Mouse (Mus musculus) cerebellum, postnatal 10 days (tissue): ENCODE measurements at regions not wholly inside any gene's neighbourhood (a gene's known extent, or its start where the extent isn't known, plus 50 kb on each side); places are given as distances from the start of the nearest gene placed in this dataset.
A peak's percentile ranks its signal among the peaks of the same experiment; 100 is the strongest.

Experiments used
- DNase-seq, 2 experiments: peaks; one replicate each; pipeline ENCODE4 v3.0.0; 2021; ENCODE audit warnings: mixed read lengths in 2 of 2

DNA sequence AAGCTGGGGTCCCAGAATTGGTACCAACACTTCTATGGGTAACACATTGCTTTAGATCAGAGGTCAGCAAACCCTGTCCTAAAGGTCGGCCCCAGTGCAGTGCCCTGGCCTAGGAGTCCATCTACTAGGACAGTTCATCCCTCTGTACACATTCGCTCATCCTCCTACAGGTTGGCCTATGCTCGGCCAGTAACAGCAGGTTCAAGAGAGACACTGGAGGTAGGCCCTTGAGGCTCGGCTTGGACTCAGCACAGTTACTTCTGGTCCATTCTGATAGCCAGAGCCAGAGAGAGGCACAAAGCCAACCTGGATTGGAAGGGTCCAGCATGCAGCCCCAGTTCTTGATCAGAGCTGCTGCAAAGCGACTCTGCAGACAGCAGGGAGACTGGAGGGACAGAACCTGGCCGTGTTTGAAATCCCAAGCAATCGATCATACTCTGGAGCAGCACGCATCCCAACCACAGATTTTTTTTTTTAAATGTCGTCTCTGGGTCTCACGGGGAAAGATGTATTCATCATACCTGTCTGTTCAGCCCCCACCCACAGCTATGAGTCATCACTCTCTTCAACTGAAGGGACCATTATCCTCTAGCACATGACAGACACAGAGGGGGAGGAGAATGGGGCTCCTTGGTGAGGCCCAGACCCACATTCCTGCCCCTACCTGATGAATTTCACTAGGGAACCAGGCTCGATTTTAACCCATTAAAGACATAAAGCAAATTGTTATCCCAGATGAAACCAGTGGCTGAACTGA, 112.4 kb upstream of the Mkln1 start:
- DNase-seq = peak in 1 of 2 experiments; percentile 36

DNA sequence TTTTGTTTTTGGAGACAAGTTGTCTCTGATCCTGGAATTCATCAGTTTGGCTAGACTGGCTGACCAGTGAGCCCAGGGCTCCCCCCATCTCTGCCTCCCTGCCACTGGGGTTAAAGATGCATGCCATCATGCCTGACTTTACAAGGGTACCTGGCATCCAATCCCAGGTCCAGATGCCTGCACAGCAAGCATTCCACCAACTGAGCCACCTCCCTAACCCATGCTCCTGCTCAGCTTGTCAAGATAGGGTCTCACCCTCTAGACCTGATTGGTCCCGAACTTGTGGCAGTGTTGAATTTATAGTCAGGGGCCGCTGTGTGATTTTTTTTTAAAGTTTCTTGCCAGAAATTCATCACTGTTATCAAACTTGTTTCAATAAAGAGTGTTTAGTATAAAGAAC, 111.4 kb upstream of the Mkln1 start:
- DNase-seq = peak; percentile 41 to 60

DNA sequence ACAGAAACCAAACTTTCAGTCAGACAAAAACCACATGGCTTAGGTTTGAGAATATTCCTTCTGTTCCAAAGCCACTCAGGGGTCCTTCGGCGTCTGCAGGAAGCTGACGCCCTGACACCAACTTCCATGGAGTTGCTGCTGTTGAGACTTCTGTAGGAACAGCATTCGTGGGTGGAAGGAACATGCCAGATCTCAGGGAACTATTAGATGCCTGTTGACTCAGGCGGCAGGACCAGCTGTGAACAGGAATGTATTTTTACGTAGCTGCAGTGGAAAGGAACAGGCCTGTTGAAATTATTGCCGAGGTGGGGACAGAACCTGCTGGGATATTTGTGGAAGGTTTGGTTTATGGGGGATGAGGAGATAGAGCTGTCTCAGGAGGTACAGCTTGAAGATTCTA, 110.8 kb upstream of the Mkln1 start:
- DNase-seq = no peak

- peak; percentile 64 to 72 for DNase-seq
Measured at GRCm38 (mm10) chr6:31288421-31289233, 109.9 kb upstream of the Mkln1 start.

- no peak for DNase-seq
Measured at GRCm38 (mm10) chr6:31289234-31289486, 109.4 kb upstream of the Mkln1 start.

DNA sequence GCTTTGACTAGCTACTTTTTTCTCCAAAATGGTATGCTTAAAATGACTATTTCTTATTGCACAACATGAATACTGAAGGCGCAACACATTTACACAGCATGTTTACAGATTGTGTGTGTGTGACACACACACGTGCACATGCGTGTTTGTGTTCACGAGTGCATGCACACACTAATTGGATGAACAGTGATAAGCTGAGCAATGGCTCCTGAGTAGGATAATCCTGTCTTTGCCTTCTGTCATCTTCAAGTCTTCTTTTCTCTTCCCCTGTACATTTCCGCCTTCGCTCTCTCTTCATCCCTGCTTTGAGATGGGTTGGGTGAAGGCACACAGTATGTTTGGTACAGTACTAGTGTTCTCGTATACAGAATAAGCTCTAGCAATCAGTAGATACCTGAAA, 106.5 kb upstream of the Mkln1 start:
- DNase-seq = no peak

DNA sequence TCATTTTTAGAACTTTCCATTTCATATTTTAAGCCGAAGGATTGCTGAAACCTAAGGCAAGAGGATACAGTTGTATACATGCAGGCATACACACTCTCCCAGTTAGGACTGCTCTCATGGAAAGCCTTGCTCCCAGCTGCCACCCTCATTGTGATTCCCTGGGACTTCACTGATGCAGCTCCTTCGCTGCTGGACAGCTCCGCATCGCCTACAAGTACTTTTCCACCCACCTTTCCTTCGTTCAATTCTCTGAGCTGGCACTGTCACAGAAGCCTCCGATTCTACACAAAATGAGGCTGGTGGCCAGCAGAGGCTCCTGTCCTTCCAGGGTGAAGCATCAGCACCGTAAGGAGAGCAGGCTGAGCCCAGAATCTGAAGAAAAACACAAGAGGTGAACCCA, 105.5 kb upstream of the Mkln1 start:
- no peak for DNase-seq

DNA sequence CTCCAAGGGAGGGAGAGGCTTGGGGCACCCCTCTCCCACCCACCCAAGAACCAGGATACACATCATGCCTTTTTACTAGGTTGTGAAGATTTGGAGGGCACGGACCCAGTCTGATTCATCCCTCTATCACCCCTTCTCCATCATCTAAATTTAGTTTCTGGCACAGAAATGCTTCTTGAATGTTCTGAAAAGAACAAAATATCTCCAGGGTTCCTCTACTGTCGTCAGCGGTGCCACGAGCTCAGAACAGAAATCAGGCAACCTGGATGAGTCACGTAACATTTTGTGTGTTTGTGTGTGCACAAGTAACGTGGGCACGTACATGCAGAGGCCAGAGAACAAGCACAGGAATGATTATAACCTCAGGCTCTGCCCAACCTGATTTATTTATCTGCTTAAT, 99.1 kb upstream of the Mkln1 start:
- no peak for DNase-seq

DNA sequence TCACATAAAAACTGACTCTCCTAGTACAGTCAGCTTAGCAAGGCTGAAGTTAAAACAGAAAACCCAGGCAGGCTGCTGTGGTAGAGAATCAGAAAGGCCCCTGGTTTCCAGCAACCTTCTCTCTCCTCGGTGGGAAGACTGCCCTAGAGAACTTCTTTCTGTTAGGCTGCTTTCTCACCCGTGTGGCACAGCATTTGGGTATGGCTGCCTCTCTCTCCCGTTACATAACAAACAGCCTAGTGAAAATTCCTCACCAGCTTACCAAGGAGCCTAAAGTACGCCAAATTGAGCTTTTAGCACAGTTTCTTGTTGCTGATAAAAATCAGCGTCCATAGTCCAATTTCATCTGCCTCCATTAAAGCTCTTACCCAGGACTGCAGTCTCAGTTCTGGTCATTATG, 92.8 kb upstream of the Mkln1 start:
- no peak for DNase-seq

DNA sequence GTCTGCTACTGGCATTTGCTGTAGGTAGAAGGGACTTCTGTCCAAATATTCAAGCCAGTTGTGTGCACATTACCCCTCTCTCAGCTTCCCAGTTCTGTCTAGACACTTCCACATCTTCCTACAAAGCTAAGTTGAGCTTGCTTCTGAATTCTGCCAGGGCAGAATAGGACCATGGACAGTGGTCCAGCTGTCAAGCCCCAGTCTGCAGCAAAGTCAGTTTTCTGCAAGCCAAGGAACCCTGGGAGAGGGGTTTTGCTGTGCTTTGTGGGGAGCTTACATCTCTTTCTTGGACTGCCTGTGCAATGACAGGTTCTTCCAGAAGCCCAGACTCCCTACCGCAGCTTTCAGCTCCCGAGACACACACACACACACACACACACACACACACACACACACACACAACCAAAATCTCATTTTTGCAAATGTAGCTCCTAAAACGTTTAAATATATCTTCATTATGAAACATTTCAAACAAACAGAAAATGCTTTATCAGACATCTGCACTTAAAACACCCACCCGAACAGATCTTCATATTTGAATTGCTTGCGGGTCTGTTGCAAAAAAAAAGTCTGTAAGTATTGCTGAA, 91.4 kb upstream of the Mkln1 start:
- no peak for DNase-seq

- DNase-seq = no peak
Measured at GRCm38 (mm10) chr6:31307899-31308298, 90.6 kb upstream of the Mkln1 start.

DNA sequence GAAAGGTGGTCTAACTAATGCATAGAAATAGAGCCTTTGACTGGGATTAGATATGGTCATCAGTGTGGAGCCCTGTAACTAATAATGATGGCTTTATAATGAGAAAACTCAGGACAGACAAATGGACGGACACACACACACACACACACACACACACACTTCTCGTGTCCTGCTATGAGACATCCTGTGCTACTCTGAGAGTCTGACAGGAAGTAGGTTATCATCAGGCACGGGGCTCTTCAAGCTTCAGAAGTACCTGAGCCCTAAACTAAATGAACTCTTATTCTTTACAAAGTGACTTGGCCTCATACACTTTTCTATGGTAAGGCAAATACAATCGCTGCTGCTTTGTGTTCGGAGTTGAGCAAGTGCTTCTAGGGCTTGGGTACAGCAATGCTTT, 87.9 kb upstream of the Mkln1 start:
- no peak for DNase-seq

GRCm38 (mm10) chr6:31313869-31314470, 84.6 kb upstream of the Mkln1 start:
- no peak for DNase-seq

- DNase-seq = no peak
Measured at GRCm38 (mm10) chr6:31317741-31318225, 80.8 kb upstream of the Mkln1 start.

GRCm38 (mm10) chr6:31318506-31318905, 80.0 kb upstream of the Mkln1 start:
- peak in 1 of 2 experiments; percentile 28 for DNase-seq

GRCm38 (mm10) chr6:31319431-31319830, 79.1 kb upstream of the Mkln1 start:
- DNase-seq = peak; percentile 48 to 51

- no peak for DNase-seq
Measured at GRCm38 (mm10) chr6:31320141-31320830, 78.2 kb upstream of the Mkln1 start.

- DNase-seq = no peak
Measured at GRCm38 (mm10) chr6:31321066-31321846, 77.3 kb upstream of the Mkln1 start.

DNA sequence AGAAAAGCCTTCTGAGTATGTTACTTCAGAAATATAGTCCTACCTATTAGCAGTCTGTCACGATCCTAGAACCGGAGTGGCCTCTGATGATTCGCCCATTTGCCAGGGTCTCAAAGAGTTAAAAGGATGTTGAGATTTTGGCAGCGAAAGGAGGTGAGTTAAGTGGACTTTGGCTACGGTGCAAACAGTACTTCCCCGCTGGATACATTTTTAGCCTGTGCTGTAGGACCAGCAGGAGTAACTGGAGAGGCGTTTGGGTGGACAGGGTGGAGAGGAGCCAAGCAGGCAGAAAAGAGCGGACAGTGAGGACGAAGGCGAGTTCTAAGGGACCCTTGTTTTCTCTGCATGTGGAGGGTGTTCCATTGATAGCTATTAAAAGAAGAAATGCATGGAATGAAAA, 76.6 kb upstream of the Mkln1 start:
- peak; percentile 24 to 37 for DNase-seq

GRCm38 (mm10) chr6:31323228-31324190, 75.0 kb upstream of the Mkln1 start:
- DNase-seq = no peak

DNA sequence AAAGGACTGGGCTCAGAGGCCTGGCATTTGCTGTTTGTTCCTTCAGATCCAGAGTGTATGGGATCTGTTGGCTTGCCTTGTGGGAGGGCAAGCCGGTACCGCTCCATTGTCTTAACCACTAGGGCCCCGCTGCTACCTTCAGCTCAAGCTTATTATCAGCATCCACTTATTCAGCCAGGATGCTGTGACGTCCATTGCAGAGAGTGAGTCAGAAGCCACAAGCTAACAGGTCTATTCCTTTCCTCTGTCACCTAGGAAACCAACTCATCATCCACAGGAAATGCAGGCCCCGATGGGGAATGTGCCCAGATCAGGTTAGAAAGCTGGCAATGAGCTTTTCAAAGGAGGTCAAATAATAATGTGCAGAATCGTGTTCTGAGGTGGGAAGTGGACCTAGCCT, 73.8 kb upstream of the Mkln1 start:
- DNase-seq = no peak
